Mouse (Mus musculus) neural tube, embryonic 10.5 days (tissue): ENCODE measurements at regions not wholly inside any gene's neighbourhood (a gene's known extent, or its start where the extent isn't known, plus 50 kb on each side); places are given as distances from the start of the nearest gene placed in this dataset.

ENCODE experiments used
- DNase-seq: peaks from one replicate; pipeline ENCODE4 v3.0.0-alpha.2; 2017; ENCODE audit warnings: low spot score; ENCODE audit errors: extremely low spot score

DNA sequence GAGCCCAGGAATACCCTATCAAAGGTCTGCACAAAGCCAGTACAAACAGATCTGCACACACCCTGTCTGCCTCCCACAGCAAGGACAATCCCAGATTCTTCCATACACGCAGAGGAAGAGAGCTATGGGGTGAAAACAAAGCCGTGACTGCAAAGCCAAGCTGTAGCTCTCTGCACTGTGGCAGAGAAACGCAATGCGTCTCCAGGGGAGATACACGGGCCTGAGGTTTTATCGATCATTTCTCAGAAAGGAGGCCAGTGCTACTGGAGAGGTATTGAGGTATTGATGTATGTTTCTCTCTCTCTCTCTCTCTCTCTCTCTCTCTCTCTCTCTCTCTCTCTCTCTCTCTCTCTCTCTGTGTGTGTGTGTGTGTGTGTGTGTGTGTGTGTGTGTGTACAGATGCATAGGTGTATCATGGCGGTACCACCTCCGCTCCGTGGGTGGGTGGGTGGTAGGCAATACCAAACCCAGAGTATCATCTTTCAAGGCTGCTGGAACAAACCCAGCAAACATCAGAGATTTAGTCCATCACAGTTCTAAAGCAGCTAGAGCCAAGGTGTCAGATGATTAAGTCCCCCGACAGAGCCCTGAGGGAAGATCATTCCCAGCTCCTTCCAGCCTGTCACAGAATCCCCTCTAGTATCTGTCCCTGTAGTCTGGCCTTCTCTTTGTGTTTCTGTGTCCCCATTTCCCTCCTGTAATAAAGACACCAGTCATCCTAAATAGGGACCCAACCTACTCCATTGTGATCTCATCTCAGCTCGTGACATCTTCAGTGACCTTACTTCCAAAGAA is 175.0 kb downstream of the Mycn start:
- no peak for DNase-seq

DNA sequence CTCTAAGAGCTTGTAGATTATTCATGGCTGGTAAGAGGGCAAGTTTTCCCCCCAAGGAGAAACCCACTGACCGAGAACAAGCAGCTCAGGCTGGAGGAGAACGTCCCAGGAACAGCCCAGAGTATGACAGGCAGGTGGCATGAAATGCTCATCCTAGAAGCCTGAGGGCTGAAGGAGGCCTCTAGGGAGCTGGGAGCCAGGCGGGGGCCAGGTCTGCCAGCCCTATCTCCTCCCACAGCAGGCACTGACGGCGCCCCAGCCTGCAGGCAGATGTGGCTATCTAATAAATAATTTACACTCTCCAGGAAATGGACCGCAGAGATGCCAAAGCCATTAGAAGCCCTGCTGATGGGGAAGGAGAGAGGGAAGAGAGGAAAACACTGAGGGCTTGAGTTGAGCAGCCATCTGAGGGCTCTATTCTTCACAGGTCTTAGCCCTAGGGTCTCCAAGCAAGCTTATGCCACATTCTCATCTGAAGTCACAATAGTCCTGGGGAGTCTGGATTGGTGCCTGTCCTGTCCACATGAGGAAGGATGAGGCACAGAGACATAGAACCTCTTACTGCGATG is 176.1 kb downstream of the Mycn start:
- no peak for DNase-seq

DNA sequence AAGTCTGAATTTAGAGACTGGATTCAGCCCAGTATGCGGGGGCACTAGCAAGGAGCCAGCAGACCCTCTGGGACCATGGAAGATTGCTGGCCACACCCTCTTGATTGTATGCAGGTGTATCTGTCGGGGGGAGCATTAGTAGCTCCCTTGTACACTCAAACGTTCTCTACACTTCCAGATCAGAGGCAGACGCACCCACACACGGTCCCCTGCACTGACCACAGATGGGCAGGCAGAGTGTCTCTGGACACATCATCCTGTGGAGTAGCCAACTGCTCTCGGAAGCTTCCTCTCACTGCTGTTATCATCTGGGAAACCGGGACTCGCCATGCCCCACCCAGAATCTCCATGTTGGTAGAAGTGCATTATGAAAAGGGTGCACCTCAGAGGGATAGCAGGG is 176.7 kb downstream of the Mycn start:
- no peak for DNase-seq

DNA sequence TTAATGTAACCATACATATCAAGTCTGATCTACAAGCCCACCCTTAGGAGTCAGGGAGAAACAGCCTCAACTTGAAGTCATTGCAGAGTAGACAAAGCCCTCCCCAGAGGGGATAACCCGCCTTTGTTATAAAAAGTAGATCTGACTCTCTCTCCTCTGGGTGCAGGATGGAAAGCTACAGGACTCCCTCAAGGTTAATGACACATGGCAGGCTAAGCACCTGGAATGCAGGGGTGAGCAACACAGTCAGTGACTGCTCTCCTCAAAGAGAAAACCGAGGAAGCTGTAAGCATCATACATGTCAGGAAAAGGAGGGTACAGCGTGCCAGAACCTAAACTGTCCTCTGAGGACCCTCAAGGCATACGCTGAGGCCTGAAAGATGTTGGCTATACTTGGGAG is 177.1 kb downstream of the Mycn start:
- no peak for DNase-seq

DNA sequence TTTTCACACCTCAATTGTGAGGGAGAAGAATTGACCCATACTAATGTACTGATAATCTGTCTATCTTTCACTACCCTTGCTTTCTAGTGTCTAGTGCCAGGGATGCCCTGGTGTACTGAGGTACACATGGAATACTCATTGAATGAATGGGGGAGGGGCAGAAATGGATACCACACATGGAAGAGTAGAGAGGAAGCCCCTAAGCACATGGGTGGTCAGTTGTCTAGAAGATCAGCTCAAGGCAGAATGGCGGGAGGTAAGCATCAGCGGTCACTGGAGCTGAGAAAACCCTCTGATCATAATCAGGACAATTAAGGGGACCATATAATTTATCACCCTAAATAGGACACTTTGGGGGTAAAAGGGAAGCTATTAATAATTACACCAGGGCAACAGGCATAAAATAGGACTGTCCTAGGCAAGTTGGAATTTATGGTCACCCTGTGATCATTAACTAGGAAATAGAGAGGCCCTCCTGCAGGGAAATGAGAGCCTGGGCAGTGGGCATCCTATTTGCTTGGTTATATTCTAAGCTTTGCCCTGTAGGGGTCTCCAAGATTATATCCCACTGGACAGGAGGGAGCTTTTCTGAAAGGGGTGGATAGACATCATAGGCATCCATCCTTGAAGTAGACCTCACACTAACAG is 185.3 kb downstream of the Mycn start:
- no peak for DNase-seq

DNA sequence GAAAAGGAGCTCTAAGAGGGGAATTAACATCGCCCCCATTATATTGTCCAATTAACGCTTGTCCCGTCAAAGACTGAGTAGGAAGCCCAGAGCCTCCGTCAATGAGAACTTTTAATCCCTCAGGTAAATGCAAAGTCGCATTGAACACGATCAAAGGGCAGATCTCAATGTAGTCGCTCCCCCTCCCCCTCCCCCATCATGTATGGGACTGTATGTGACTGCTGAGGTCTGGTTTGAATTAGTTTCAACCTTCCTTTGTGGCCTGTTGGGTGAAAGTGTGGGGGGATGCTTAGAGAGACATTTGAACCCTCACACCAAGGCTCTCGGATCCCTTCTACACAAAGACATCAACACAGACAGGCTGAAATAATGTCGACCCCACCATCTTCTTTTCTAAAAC is 187.9 kb downstream of the Mycn start:
- DNase-seq, result no peak

DNA sequence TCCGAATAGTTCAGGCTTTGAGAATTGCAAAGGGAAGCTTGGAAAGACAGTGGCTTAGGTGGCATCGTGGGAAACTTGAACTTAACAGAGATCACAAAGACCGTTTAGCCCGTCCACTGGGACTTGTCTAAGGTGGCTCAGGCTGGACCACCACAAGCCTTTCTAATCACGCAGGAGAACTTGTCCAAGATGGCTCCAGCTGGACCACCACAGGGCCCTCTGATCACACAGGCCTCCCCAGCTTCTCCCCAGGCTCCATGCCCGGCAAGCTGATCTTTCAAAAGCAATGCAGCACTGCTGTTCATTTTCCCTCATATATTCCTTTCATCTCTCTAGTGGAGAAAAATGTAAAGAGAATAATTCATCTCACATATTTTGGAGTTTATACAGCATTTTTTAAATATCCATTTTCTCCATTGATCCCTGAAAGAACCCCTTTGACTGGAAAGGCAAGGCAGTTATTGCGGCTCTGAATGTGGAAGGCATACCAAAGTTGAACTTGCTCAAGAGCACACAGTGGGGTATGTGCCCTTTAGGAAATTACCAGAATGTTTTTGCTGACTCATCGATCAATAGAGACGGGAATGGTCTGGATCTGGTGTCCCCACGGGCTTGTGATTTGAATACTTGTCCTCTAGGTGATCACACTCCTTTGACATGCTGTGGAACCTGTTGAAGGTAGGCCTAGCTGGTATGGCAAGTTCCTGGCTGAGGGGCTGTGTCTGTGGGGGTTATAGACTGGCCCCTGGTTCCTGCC is 189.9 kb downstream of the Mycn start:
- DNase-seq, result no peak

DNA sequence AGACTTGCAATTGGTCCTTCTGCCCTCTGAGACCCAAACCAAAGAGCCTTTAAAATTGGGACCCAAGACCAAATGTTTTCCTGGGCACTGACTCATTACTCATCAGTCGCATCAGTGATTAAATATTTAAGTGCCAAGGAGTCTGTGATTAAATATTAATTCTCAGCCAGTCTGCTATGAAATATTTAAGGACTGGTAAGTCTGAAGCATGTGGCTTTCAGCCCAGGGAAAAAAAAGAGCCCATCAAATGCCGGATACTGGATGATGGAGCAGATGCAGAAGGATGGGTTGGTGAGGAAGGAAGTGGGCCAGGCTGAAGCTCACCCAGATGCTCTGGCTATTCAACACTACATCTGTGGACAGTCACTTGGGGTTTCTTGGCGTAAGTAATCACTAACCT is 192.0 kb downstream of the Mycn start:
- no peak for DNase-seq

DNA sequence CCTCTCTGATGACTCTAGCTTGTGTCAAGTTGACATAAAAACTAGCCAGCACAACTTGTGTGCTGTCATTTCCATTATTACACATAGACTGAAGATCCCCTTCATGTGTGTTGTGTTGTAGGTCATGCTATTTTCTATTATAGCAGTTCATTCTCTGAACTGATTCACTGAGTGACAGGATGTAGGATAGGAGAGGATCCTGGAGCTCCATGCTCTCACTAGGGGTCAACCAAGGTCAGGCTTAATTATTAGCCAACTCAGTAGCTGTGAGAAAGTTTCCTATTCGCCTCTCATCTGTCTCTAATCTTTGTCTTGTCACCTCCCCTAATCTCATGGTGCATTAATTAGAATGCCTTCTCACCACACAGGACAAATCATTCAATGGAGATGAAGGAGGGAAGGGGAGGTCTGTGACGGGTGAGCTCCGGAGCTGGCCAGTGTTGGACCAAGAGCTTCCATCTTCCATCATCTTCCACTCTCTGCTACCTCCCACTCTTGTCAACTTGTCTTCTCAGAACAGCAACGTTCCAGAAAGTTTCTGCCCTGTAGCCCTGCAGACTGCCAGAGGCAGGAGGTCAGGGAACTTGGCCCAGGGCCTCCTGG is 194.8 kb downstream of the Mycn start:
- DNase-seq, result no peak

DNA sequence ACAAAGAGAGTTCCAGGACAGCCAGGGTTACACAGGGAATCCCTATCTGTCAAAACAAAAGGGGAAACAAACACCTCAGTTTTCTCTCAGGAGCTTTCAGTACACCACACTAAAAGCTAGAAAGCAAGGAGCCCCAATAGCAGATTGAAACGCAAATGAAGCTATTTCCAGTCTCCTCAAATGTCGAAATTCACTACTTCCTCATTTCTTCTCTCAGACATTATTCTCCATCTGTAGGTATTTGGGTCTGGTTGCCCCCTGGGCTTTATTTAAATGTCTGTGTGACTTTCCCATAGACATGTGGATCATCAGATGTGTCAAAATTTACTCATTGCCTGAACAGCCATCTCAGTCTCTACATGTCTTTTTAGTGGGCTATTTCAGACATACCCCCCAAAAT is 197.2 kb downstream of the Mycn start:
- no peak for DNase-seq

DNA sequence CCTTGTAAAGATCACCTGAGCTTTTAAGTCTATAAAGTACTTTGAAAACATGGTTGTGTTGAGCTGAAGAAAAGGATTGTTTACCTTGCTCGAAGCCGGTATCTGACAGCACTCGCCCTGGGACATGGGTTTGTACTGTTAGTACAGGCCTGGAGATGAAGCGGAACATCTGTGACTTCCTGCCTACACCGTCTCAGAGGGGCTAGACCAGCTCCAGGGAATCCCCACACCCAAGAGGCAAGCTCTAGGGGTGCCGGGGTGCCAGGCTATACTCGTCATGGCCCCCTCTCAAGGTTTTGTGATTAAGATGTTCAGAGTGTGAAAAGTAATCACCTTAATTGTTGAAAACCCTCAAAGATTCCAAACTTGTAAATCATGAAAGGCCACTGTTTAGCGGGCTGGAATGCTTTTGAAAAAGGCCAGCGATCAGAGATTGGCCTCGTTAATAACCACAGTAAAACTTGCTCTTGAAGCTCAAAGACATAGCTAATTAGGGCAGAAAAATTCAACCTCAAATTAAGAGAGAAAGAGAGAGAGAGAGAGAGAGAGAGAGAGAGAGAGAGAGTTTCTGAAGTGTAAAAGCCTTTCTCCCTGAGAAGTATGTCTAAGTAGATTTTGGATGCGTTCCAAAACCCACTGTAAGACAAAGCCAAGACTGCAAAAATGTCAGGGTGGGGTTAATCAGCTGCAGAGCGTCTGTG is 202.9 kb downstream of the Mycn start:
- DNase-seq, result no peak

DNA sequence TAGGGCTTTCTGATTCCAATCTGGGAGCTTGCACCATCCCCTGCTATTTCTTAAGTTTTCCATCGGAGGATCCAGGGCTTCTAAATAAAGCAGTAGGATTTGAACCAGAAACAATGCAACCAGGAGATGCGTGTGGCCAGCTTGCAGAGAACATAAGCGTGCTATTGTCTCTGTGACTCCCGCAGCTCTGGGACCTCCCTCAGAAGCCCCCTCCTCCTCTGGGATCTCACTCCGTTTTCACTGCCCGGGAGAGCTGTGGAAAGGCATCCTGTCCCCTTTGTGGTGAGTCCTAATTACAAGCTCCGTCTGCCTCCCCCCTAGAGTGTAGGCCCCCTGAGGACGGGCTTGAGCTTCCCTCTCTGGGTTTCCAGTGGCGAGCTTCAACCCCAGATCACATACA is 215.9 kb downstream of the Mycn start:
- peak; percentile 56 for DNase-seq

DNA sequence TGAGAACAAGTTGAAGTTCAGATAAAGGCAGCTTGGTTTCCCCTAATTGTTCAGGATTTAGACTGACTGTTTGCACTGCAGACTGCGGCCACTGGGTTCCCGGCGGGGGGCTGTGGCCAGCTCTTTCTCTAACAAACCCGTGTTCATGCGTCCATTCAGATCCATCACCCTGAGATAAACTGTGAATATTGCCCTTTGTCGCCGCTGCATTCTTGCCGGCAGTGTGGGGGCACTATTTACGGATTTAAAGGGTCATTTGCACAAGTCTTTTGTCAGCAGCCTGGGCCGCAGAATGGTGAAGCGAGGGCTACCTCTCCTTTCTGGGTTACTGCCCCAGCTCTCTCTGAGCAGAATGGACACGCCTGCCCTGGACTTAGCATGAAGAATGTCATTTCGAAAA is 216.6 kb downstream of the Mycn start:
- DNase-seq, result peak; percentile 73

DNA sequence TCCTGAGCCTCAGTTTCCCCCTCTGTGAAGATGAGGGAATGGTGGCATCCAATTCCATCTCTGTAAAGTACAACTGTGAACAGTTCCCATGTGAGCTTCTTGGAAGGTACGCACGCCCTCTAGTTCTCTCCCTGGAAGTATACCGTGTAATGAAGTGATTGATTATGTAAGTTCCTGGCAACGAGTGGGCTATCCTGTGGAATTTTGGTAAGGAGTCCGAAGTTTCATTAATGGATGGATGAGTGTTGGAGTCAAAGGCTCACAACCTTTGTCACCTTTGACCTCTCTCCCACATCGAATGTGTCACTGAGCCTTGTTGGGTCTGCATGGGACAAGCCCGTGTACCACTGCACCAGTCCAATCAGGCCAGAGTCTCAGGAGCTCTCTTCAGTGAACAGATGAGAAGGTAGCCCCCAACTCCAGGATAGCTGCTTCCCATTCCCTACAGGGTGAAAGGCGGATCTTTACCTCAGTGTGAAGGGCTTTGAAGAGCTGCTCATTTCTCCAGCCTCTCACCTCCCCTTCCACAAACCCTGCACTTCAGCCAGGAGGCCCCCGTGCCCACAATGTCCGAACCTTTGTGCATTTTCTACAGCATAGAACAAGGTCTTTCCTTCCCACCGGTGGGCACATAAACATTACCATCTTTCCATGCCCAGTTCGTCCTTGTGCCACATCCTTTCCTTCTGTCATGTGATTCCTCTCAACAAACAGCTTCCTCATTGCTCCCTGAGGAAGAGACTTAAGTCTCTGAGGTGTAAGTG is 217.8 kb downstream of the Mycn start:
- peak; percentile 41 for DNase-seq

DNA sequence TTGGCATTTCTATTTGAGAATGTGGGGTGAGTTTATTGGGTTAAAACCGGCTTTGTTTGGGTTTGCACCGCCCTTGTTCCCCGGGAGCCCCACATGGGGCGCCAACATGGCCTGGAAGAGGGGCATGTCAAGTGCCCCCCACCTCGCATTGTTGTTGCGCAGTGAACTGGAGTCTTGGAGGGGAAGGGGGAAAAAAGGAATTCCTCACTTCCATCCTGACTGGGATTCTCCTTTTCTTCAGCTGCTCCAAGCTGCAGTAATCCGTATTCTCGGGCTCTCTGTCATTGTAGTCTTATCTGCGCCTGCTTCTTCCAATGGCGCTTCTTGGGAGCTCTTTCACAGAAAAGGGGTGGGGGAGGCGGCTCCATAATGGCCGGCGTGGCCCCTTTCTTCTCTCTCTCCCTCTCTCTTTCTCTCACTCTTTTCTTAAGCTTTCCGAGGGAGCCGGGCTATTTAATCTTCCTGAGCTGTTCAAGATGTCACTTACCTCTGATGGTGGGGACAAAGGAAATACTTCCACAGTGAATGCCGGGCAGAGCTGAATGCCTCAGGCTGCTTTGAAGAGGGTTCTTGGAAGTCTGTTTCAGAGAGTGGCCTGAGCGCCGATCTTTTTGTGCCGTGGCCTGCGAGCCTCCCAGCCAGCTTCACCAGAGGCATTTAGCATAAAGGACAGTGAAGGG is 218.6 kb downstream of the Mycn start:
- DNase-seq, result peak; percentile 67

DNA sequence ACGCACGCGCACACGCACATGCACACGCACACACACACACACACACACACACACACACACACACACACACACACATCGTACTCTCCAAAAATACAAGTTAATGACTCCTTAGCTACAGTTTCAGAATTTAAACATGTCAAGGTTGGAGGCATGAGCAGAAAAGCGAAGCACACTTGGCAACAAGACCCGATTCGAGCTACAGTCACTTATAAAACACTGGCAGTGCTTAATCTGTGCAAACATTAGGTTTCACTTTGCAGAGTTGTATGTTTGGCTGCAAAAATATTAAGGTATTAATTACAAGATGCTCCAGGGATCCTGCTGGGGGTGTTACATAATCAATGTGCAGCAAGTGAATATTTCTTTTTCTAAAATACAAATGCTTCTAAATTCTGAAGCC is 225.0 kb downstream of the Mycn start:
- no peak for DNase-seq

DNA sequence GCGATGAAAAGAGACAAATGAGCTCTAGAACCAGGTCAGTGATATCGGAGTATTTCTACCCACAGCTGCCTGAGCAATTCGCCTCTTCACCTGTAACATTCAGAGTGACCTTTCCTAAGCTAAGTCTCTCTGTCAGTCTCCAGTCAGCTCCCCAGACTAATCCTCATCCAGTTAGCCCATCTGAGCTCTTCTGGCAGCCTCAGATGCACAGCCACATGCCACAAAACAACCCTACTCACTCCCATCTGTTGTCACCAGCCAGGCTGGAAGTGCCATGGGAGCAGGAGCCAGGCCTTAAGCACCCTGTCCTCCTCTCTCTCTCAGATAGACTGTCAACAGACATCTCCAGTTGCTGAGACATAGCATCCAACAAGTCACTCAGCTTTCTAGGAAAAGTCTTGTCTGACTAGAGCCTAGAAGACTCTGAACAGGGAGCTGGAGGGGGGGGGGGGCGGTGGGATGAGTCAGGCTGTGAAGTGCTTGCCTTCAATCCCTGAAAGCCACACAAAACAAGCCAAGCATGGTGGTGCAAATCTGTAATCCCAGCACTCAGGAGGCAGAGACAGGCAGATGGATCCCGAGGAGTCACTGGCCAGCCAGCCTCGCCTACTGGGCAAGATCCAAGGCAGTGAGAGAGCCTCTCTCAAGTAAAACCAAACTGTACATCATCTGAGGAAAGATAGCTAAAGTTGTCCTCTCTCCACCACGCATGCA is 225.6 kb downstream of the Mycn start:
- no peak for DNase-seq

DNA sequence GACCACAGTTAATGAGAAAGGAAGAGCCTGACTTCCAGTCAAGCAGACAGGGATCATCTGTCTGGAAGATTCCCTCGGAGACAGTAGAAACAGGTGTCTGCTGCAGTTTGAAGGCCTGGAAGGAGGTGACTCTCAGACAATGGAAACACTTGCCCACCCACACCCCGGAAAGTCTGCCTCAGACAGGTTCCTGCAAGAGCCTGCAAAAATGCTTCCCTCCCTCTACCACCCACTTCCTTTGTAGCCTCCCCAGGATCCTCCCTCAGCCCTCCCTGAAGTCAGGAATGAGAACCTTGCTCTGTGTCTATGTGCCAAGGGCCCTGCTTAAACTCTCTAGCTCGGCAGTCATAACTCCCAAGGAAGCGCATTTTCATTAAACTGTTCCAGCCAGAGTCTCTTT is 226.2 kb downstream of the Mycn start:
- DNase-seq, result no peak

DNA sequence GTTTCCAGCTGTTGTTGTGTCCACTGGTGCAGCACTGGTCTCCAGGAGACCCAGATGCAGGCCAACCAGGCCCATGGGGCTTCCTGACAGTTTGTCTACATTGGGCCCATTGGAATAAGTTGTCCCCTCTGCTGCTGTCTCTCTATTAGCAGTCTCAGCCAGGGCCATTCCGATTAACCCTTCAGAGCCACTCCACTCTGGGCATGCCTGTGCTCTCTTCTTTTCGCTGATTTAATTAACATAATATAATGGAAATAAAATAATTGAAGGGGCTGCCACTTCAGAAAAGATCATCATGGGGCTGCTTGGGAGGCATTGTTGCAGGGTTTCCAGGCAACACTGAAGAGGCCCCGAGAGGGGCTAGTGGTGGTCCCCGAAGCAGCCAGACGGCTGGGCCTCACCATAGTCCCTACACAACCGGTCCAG is 231.5 kb downstream of the Mycn start:
- DNase-seq, result no peak
